In the genomic region with DNA sequence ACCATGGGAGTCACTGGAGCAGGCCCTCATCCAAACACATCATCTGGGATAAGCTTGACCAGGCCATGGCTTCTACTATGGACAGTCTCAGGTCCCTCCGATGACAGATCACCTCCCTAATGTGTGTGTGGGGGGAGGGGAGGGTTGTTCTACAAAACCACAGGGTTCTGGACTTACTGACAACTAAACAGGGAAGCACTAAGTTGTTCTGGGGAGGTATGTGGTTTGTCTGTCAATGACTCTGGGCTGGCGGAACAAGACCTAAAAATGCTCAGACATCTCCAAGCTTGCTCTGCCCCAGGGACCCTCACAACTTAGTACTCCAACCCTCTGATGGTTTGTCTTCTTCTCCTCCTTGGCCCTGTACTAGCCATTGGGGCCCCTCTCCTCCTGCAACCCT, we compare ENCODE assay signal across 22 mouse cellular contexts. TPM values are rescaled to one million over a fixed set of nuclear protein-coding genes. Genes with fewer than 3 reads are reported as not detected.
DNase-seq lines count a peak whose midpoint lies in the region; ATAC-seq and TF ChIP-seq lines count a peak whose summit lies in the region.
"Had no signal": no experiment of that assay in that cellular context is flagged by ENCODE, and none has a peak within 500 bp of the region (broad histone marks: within the 10 kb centered on the region; RNA-seq: fewer than 3 reads in every experiment).

No protein-coding gene starts in this region.

- no peak for TF ChIP-seq POLR2A in heart, adult 2 months (IDR thresholded peaks at IDR 0.05; ENCODE audit: insufficient read depth, low read depth, low read length)

- no peak overlapping the region for H3K27ac ChIP-seq in heart, adult 2 months

- no peak overlapping the region for H3K4me3 ChIP-seq in heart, adult 2 months

- peak; percentile 54 for ATAC-seq in common myeloid progenitor, adult 5-6 weeks (replicated peaks; ENCODE audit: low read depth, poor library complexity, severe bottlenecking)
- peak; percentile 22; the same call in 1 of the 2 replicates for ATAC-seq in granulocyte monocyte progenitor cell, adult 5-6 weeks (replicated peaks; ENCODE audit: poor library complexity, severe bottlenecking)
- ATAC-seq in hematopoietic stem cell, adult 5-6 weeks (replicated peaks in 1 of 2; ENCODE audit: insufficient read depth in 1 of 2, low FRiP score in 2 of 2, low TSS enrichment in 1 of 2, low read depth in 1 of 2, poor library complexity in 2 of 2, severe bottlenecking in 2 of 2), result peak; percentile 51 to 56; a peak in 3 of 4 replicates
- ATAC-seq: activated CD4-positive, CD25-positive, alpha-beta regulatory T cell, adult 4 months; CD4-positive, CD25-positive, alpha-beta regulatory T cell, adult 4 months; Patski had no signal

- no peaks in the 10 kb centered on the region for H3K4me1 ChIP-seq in heart, adult 2 months (ENCODE audit: control insufficient read depth, insufficient read depth, low read length)

- H3K9ac ChIP-seq in heart, adult 2 months (ENCODE audit: low read depth, low read length), result no peak overlapping the region

- no peaks in the 10 kb centered on the region for H3K27me3 ChIP-seq in heart, adult 2 months (ENCODE audit: control insufficient read depth, insufficient read depth, low read length)
- H3K27me3 ChIP-seq: CH12.LX had no signal

- TF ChIP-seq CTCF in heart, adult 2 months (IDR thresholded peaks at IDR 0.05), result no peak

- DNase-seq in heart, adult 11 months, result peak; percentile 2
- DNase-seq in heart, adult 2 months, result no peak
- no peak for DNase-seq in thymus, postnatal 36 days
- DNase-seq in liver, result no peak
- no peak for DNase-seq in cerebellum, adult 11-12 months
- DNase-seq: adrenal gland, adult 2 months; adrenal gland, adult 8-10 months; adrenal gland, postnatal 10 days; adrenal gland, postnatal 14 days; adrenal gland, postnatal 25 days; adrenal gland, postnatal 36 days; B cell, adult 2 months; cerebellum, adult 11 months; cerebellum, adult 18-20 months had no signal

- intact Hi-C loops in heart, adult 2 months (cut with DNase I), result no loop called here

- H3K79me2 ChIP-seq in heart, adult 2 months (replicated peaks; ENCODE audit: control insufficient read depth, insufficient read depth, low read length), result no peaks in the 10 kb centered on the region

- WGBS in heart, adult 2 months, result 79% methylated on average over 2 of the region's 2 CpGs

- no peak for TF ChIP-seq EP300 in heart, adult 2 months (IDR thresholded peaks at IDR 0.05; ENCODE audit: insufficient read depth, low read depth, low read length)

- H3K36me3 ChIP-seq in heart, adult 2 months (ENCODE audit: control insufficient read depth, insufficient read depth, low read length), result no peaks in the 10 kb centered on the region
- H3K36me3 ChIP-seq: G1E had no signal

RNA-seq across cellular contexts. Expression of gene Tet1, which starts 2.3 kb away (rescaled TPM):
- total RNA-seq in heart, adult 2 months (2021), result 1 to 10 TPM; 5.3 to 6.6 TPM
- 2.3 and 3.9 TPM in 2 replicates for polyA plus RNA-seq in heart, adult 2 months (2012; rRNA removed)
- 16.6 and 20.7 TPM in 2 replicates for total RNA-seq in common myeloid progenitor, adult 5-6 weeks (2017)
- 12.8 and 21.1 TPM in 2 replicates for total RNA-seq in granulocyte monocyte progenitor cell, adult 5-6 weeks (2014; fragmentation: Nextera tagmentation)
- 7.5 and 8.6 TPM in 2 replicates for total RNA-seq in granulocyte monocyte progenitor cell, adult 5-6 weeks (2017)
- total RNA-seq in hematopoietic stem cell, adult 5-6 weeks (2017), result 33.0 and 35.6 TPM in 2 replicates
- polyA plus RNA-seq: G1E had no signal

RNA-seq across cellular contexts. Expression of gene Slc25a16, which starts 9.3 kb away (rescaled TPM):
- 10 to 100 TPM; 20.4 to 27.1 TPM for total RNA-seq in heart, adult 2 months (2021)
- 21.7 and 35.8 TPM in 2 replicates for polyA plus RNA-seq in heart, adult 2 months (2012; rRNA removed)
- total RNA-seq in common myeloid progenitor, adult 5-6 weeks (2017), result 18.1 and 20.7 TPM in 2 replicates
- 15.7 and 24.2 TPM in 2 replicates for total RNA-seq in granulocyte monocyte progenitor cell, adult 5-6 weeks (2014; fragmentation: Nextera tagmentation)
- total RNA-seq in granulocyte monocyte progenitor cell, adult 5-6 weeks (2017), result 17.6 and 19.0 TPM in 2 replicates
- total RNA-seq in hematopoietic stem cell, adult 5-6 weeks (2017), result 12.9 and 15.4 TPM in 2 replicates

RNA-seq across cellular contexts. Expression of gene Dna2, which starts 35.7 kb away (rescaled TPM):
- under 1 TPM; 0.29 to 0.68 TPM for total RNA-seq in heart, adult 2 months (2021)
- polyA plus RNA-seq in heart, adult 2 months (2012; rRNA removed), result 0.84 and 1.8 TPM in 2 replicates
- total RNA-seq in common myeloid progenitor, adult 5-6 weeks (2017), result 32.5 and 37.6 TPM in 2 replicates
- 47.2 and 65.6 TPM in 2 replicates for total RNA-seq in granulocyte monocyte progenitor cell, adult 5-6 weeks (2014; fragmentation: Nextera tagmentation)
- 49.5 and 51.2 TPM in 2 replicates for total RNA-seq in granulocyte monocyte progenitor cell, adult 5-6 weeks (2017)
- total RNA-seq in hematopoietic stem cell, adult 5-6 weeks (2017), result 31.8 and 32.4 TPM in 2 replicates

Comparison
In these comparisons a context has a peak if more than half of its experiments do, and no peak if none do; other contexts are left out.
1. RNA of gene Dna2, which starts 35.7 kb away (total RNA-seq): 47.2 to 65.6 TPM in granulocyte monocyte progenitor cell, adult 5-6 weeks, 32.5 to 37.6 TPM in common myeloid progenitor, adult 5-6 weeks and 31.8 to 32.4 TPM in hematopoietic stem cell, adult 5-6 weeks; 0.29 to 0.68 TPM in heart, adult 2 months; every median in the first group is over 10 times any median in the second.
2. Peak in every context shown above with its lines, with median percentiles within 50 percentile points of each other: ATAC-seq.